Mouse (Mus musculus) CH12.LX (cell line): ENCODE results near the gene Prkce. TPM values are rescaled to one million over a fixed set of nuclear protein-coding genes. Genes with fewer than 3 reads are reported as not detected.

ENCODE experiments used
- DNase-seq: peaks from one replicate; pipeline ENCODE4 v3.0.0-alpha.2; 2013; ENCODE audit errors: extremely low read depth
- H3K27ac ChIP-seq: 2 replicates; pipeline ENCODE4 v1.5.1; 2012; ENCODE audit warnings: low read depth, mild to moderate bottlenecking, control low read depth, moderate library complexity; ENCODE audit not compliant: insufficient read depth
- H3K27me3 ChIP-seq: replicated peaks from 2 replicates; pipeline ENCODE3; 2012; ENCODE audit warnings: inconsistent platforms
- H3K36me3 ChIP-seq, 2 experiments: replicated peaks in 1 of 2; 2 replicates each; pipeline versions ENCODE3 to v1.6.1; 2012; ENCODE audit warnings: inconsistent platforms in 1 of 2, low read length in 1 of 2, mild to moderate bottlenecking in 1 of 2, mixed read lengths in 1 of 2, moderate library complexity in 1 of 2; ENCODE audit not compliant: control insufficient read depth in 1 of 2, insufficient read depth in 1 of 2
- H3K4me1 ChIP-seq, 2 experiments: 2 replicates each; pipeline ENCODE4 v1.6.1; 2012; ENCODE audit warnings: inconsistent platforms in 1 of 2, moderate library complexity in 1 of 2; ENCODE audit not compliant: insufficient read depth in 2 of 2, control insufficient read depth in 1 of 2
- H3K4me2 ChIP-seq: 2 replicates; pipeline ENCODE4 v1.6.1; 2012; ENCODE audit warnings: low read depth, mild to moderate bottlenecking, control low read depth; ENCODE audit not compliant: poor library complexity, insufficient read depth, severe bottlenecking
- H3K4me3 ChIP-seq, 3 experiments: fragments of 150-350 bp in 1 of 3; sonication (generic) in 1 of 3; replicated peaks in 1 of 3; 2 replicates each; pipeline versions ENCODE3 to v1.5.1; 2011 to 2012; ENCODE audit warnings: low read depth in 2 of 3, low read length in 2 of 3, mild to moderate bottlenecking in 2 of 3, moderate library complexity in 2 of 3, control low read depth in 1 of 3, improper control_type of control experiment in 1 of 3, inconsistent platforms in 1 of 3, mixed read lengths in 1 of 3; ENCODE audit not compliant: poor library complexity in 1 of 3
- H3K79me2 ChIP-seq: replicated peaks from 2 replicates; pipeline ENCODE4 v1.6.1; 2012; ENCODE audit warnings: mild to moderate bottlenecking, moderate library complexity; ENCODE audit not compliant: control insufficient read depth, poor library complexity, insufficient read depth, severe bottlenecking; ENCODE audit errors: extremely low read depth
- H3K9ac ChIP-seq: 2 replicates; pipeline ENCODE4 v1.6.1; 2012; ENCODE audit warnings: low read depth, mild to moderate bottlenecking, control low read depth, moderate library complexity; ENCODE audit not compliant: insufficient read depth
- H3K9me3 ChIP-seq: replicated peaks from 2 replicates; pipeline ENCODE3; 2012; ENCODE audit warnings: low read length, inconsistent platforms, mixed read lengths
- BHLHE40 ChIP-seq: IDR thresholded peaks from 2 replicates; pipeline ENCODE4 v1.6.1; 2011; ENCODE audit warnings: mild to moderate bottlenecking, low read depth, low read length, improper control_type of control experiment
- CHD2 ChIP-seq: IDR thresholded peaks from 2 replicates; pipeline ENCODE4 v1.6.1; 2011; ENCODE audit warnings: low read length, improper control_type of control experiment
- CTCF ChIP-seq, 2 experiments: IDR thresholded peaks in 1 of 2; conservative IDR thresholded peaks in 1 of 2; 2 replicates each; pipeline ENCODE4 v1.5.1; 2011 to 2012; ENCODE audit warnings: low read depth in 2 of 2, low read length in 2 of 2, improper control_type of control experiment in 1 of 2, inconsistent platforms in 1 of 2, mild to moderate bottlenecking in 1 of 2, moderate library complexity in 1 of 2
- E2F4 ChIP-seq: IDR thresholded peaks from 2 replicates; pipeline ENCODE4 v1.6.1; 2011; ENCODE audit warnings: low read depth, low read length, improper control_type of control experiment; ENCODE audit not compliant: insufficient replicate concordance
- HCFC1 ChIP-seq: IDR thresholded peaks from 2 replicates; pipeline ENCODE4 v1.6.1; 2012; ENCODE audit warnings: low read depth, mild to moderate bottlenecking, inconsistent platforms, low read length, improper control_type of control experiment
- KAT2A ChIP-seq: IDR thresholded peaks from 2 replicates; pipeline ENCODE4 v1.6.1; 2012; ENCODE audit warnings: low read length, improper control_type of control experiment, inconsistent platforms; ENCODE audit not compliant: insufficient replicate concordance
- MAFK ChIP-seq: IDR thresholded peaks from 2 replicates; pipeline ENCODE4 v1.6.1; 2011; ENCODE audit warnings: low read length, improper control_type of control experiment; ENCODE audit not compliant: insufficient replicate concordance
- MAZ ChIP-seq: IDR thresholded peaks from 2 replicates; pipeline ENCODE4 v1.6.1; 2012; ENCODE audit warnings: low read depth, mild to moderate bottlenecking, inconsistent platforms, low read length, improper control_type of control experiment, moderate library complexity
- MEF2A ChIP-seq: IDR thresholded peaks from 2 replicates; pipeline ENCODE4 v1.6.1; 2014; ENCODE audit warnings: low read depth, mild to moderate bottlenecking, inconsistent platforms, low read length, improper control_type of control experiment, borderline replicate concordance
- POLR2A ChIP-seq: IDR thresholded peaks from 2 replicates; pipeline ENCODE4 v1.6.1; 2011; ENCODE audit warnings: low read depth, mild to moderate bottlenecking, improper control_type of control experiment, low read length
- POLR2AphosphoS2 ChIP-seq: IDR thresholded peaks from 2 replicates; pipeline ENCODE4 v1.6.1; 2011; ENCODE audit warnings: low read depth, low read length, improper control_type of control experiment
- RAD21 ChIP-seq: IDR thresholded peaks from 2 replicates; pipeline ENCODE4 v1.6.1; 2011; ENCODE audit warnings: low read depth, mild to moderate bottlenecking, low read length, improper control_type of control experiment, moderate library complexity
- SIN3A ChIP-seq: IDR thresholded peaks from 2 replicates; pipeline ENCODE4 v1.6.1; 2012; ENCODE audit warnings: low read length, improper control_type of control experiment, inconsistent platforms
- SMC3 ChIP-seq: IDR thresholded peaks from 2 replicates; pipeline ENCODE4 v1.6.1; 2011; ENCODE audit warnings: low read depth, low read length, improper control_type of control experiment
- TBP ChIP-seq: conservative IDR thresholded peaks from 2 replicates; pipeline ENCODE4 v1.6.1; 2011; ENCODE audit warnings: low read depth, low read length, improper control_type of control experiment
- USF1 ChIP-seq: IDR thresholded peaks from 2 replicates; pipeline ENCODE4 v1.6.1; 2014; ENCODE audit warnings: low read depth, mild to moderate bottlenecking, inconsistent platforms, low read length, improper control_type of control experiment
- USF2 ChIP-seq: conservative IDR thresholded peaks from 2 replicates; pipeline ENCODE4 v1.6.1; 2011; ENCODE audit warnings: low read depth, low read length, improper control_type of control experiment
- ZKSCAN1 ChIP-seq: IDR thresholded peaks from 2 replicates; pipeline ENCODE4 v1.6.1; 2012; ENCODE audit warnings: low read depth, inconsistent platforms, low read length, improper control_type of control experiment, borderline replicate concordance
- ZMIZ1 ChIP-seq: IDR thresholded peaks from 2 replicates; pipeline ENCODE4 v1.6.1; 2012; ENCODE audit warnings: low read depth, mild to moderate bottlenecking, inconsistent platforms, low read length, improper control_type of control experiment
- ZNF384 ChIP-seq: IDR thresholded peaks from 2 replicates; pipeline ENCODE4 v1.6.1; 2012; ENCODE audit warnings: low read depth, low read length, improper control_type of control experiment, inconsistent platforms
- dilution Hi-C: fragments of 300-500 bp; cut with MboI; formaldehyde crosslinking; loops from 2 replicates; pipeline ENCODE4 v1.14.3; 2020; ENCODE audit warnings: low sequenced_read_pairs; ENCODE audit not compliant: extremely low pct_unique_long_range_greater_than_20kb, extremely low pct_ligation_motif_present
- in situ Hi-C: fragments of 300-500 bp; cut with MboI; formaldehyde crosslinking; loops from 3 replicates; pipeline ENCODE4 v1.14.3; 2019; ENCODE audit warnings: low sequenced_read_pairs, low pct_ligation_motif_present, low pct_unique_long_range_greater_than_20kb, mixed read lengths
- polyA plus RNA-seq: library from polyadenylated mRNA; unstranded; fragments of >175 nt; gene quantifications from 2 replicates; pipeline ENCODE4 v1.2.1, GENCODE M21; 2012; ENCODE audit warnings: low read depth; ENCODE audit not compliant: insufficient read length
- total RNA-seq, 2 experiments: library from RNA; depleted of rRNA; stranded (reverse); fragments of 300-350 nt in 1 of 2; fragments of >200 nt in 1 of 2; gene quantifications; 2 replicates each; pipeline ENCODE4 v1.2.3; 2012 to 2014

The Prkce gene
- total and polyA plus RNA-seq, 3 experiments = 4.1 to 13.2 (median 11.4) TPM

- TF ChIP-seq MAZ (no peak), MAFK (no peak), SMC3 (no peak), KAT2A (no peak), BHLHE40 (no peak), ZNF384 (no peak), SIN3A (no peak), MEF2A (no peak), CHD2 (no peak), USF2 (no peak), POLR2A (no peak), USF1 (no peak), HCFC1 (no peak), ZMIZ1 (no peak), TBP (no peak), RAD21 (no peak), ZKSCAN1 (no peak), POLR2AphosphoS2 (no peak)
- H3K27ac ChIP-seq = no peak overlapping the region
Measured at GRCm38 (mm10) chr17:86201981-86202380, 34.4 kb downstream of the Prkce start.

GRCm38 (mm10) chr17:86202972-86203371 lies 35.4 kb downstream of the Prkce start:
- Histone ChIP-seq H3K9me3 (no peaks in the 10 kb centered on the region), H3K4me1 (peaks cover 3 to 30% of the 10 kb centered on the region in 2 experiments; a peak in 3 of 4 replicates), H3K36me3 (peaks cover 3 to 64% of the 10 kb centered on the region in 2 experiments), H3K27ac (no peak overlapping the region), H3K9ac (no peak overlapping the region), H3K4me2 (no peak overlapping the region), H3K27me3 (no peaks in the 10 kb centered on the region), H3K79me2 (peaks cover 7% of the 10 kb centered on the region; the same call in 1 of the 2 replicates), H3K4me3 (no peak overlapping the region)
- dilution Hi-C loops (no loop called here), in situ Hi-C loops (no loop called here)
- no peak for DNase-seq
- TF ChIP-seq E2F4 (no peak), CTCF (conservative IDR thresholded peaks at IDR 0.05 in 1 of 2, IDR thresholded peaks at IDR 0.05 in 1 of 2; ENCODE audit: low read depth in 2 of 2, low read length in 2 of 2) (no peak), CHD2 (no peak), USF2 (no peak), POLR2A (no peak), MEF2A (no peak)

More at GRCm38 (mm10) chr17:86201981-86202380, 34.4 kb downstream of the Prkce start:
- Histone ChIP-seq H3K27me3 (no peaks in the 10 kb centered on the region), H3K36me3 (peaks cover 3 to 68% of the 10 kb centered on the region in 2 experiments), H3K9ac (no peak overlapping the region), H3K4me2 (no peak overlapping the region), H3K9me3 (no peaks in the 10 kb centered on the region), H3K79me2 (peaks cover 7% of the 10 kb centered on the region; the same call in 1 of the 2 replicates), H3K4me1 (peaks cover 3 to 30% of the 10 kb centered on the region in 2 experiments; a peak in 3 of 4 replicates), H3K4me3 (no peak overlapping the region)
- dilution Hi-C loops = no loop called here
- DNase-seq = no peak
- in situ Hi-C loops = no loop called here
